Mouse (Mus musculus) CH12.LX (cell line): ENCODE data around the gene Pam. TPM values are rescaled to one million over a fixed set of nuclear protein-coding genes. Genes with fewer than 3 reads are reported as not detected.

Source experiments
- DNase-seq: peaks from one replicate; pipeline ENCODE4 v3.0.0-alpha.2; 2013; ENCODE audit errors: extremely low read depth
- H3K27ac ChIP-seq: 2 replicates; pipeline ENCODE4 v1.5.1; 2012; ENCODE audit warnings: low read depth, mild to moderate bottlenecking, control low read depth, moderate library complexity; ENCODE audit not compliant: insufficient read depth
- H3K27me3 ChIP-seq: replicated peaks from 2 replicates; pipeline ENCODE3; 2012; ENCODE audit warnings: inconsistent platforms
- H3K36me3 ChIP-seq, 2 experiments: replicated peaks in 1 of 2; 2 replicates each; pipeline versions ENCODE3 to v1.6.1; 2012; ENCODE audit warnings: inconsistent platforms in 1 of 2, low read length in 1 of 2, mild to moderate bottlenecking in 1 of 2, mixed read lengths in 1 of 2, moderate library complexity in 1 of 2; ENCODE audit not compliant: control insufficient read depth in 1 of 2, insufficient read depth in 1 of 2
- H3K4me1 ChIP-seq, 2 experiments: 2 replicates each; pipeline ENCODE4 v1.6.1; 2012; ENCODE audit warnings: inconsistent platforms in 1 of 2, moderate library complexity in 1 of 2; ENCODE audit not compliant: insufficient read depth in 2 of 2, control insufficient read depth in 1 of 2
- H3K4me2 ChIP-seq: 2 replicates; pipeline ENCODE4 v1.6.1; 2012; ENCODE audit warnings: low read depth, mild to moderate bottlenecking, control low read depth; ENCODE audit not compliant: poor library complexity, insufficient read depth, severe bottlenecking
- H3K4me3 ChIP-seq, 3 experiments: fragments of 150-350 bp in 1 of 3; sonication (generic) in 1 of 3; replicated peaks in 1 of 3; 2 replicates each; pipeline versions ENCODE3 to v1.5.1; 2011 to 2012; ENCODE audit warnings: low read depth in 2 of 3, low read length in 2 of 3, mild to moderate bottlenecking in 2 of 3, moderate library complexity in 2 of 3, control low read depth in 1 of 3, improper control_type of control experiment in 1 of 3, inconsistent platforms in 1 of 3, mixed read lengths in 1 of 3; ENCODE audit not compliant: poor library complexity in 1 of 3
- H3K79me2 ChIP-seq: replicated peaks from 2 replicates; pipeline ENCODE4 v1.6.1; 2012; ENCODE audit warnings: mild to moderate bottlenecking, moderate library complexity; ENCODE audit not compliant: control insufficient read depth, poor library complexity, insufficient read depth, severe bottlenecking; ENCODE audit errors: extremely low read depth
- H3K9ac ChIP-seq: 2 replicates; pipeline ENCODE4 v1.6.1; 2012; ENCODE audit warnings: low read depth, mild to moderate bottlenecking, control low read depth, moderate library complexity; ENCODE audit not compliant: insufficient read depth
- H3K9me3 ChIP-seq: replicated peaks from 2 replicates; pipeline ENCODE3; 2012; ENCODE audit warnings: low read length, inconsistent platforms, mixed read lengths
- BHLHE40 ChIP-seq: IDR thresholded peaks from 2 replicates; pipeline ENCODE4 v1.6.1; 2011; ENCODE audit warnings: mild to moderate bottlenecking, low read depth, low read length, improper control_type of control experiment
- CHD1 ChIP-seq: IDR thresholded peaks from 2 replicates; pipeline ENCODE4 v1.6.1; 2012; ENCODE audit warnings: low read depth, low read length, improper control_type of control experiment, inconsistent platforms
- CHD2 ChIP-seq: IDR thresholded peaks from 2 replicates; pipeline ENCODE4 v1.6.1; 2011; ENCODE audit warnings: low read length, improper control_type of control experiment
- CTCF ChIP-seq, 2 experiments: IDR thresholded peaks in 1 of 2; conservative IDR thresholded peaks in 1 of 2; 2 replicates each; pipeline ENCODE4 v1.5.1; 2011 to 2012; ENCODE audit warnings: low read depth in 2 of 2, low read length in 2 of 2, improper control_type of control experiment in 1 of 2, inconsistent platforms in 1 of 2, mild to moderate bottlenecking in 1 of 2, moderate library complexity in 1 of 2
- E2F4 ChIP-seq: IDR thresholded peaks from 2 replicates; pipeline ENCODE4 v1.6.1; 2011; ENCODE audit warnings: low read depth, low read length, improper control_type of control experiment; ENCODE audit not compliant: insufficient replicate concordance
- ELF1 ChIP-seq: IDR thresholded peaks from 2 replicates; pipeline ENCODE4 v1.6.1; 2014; ENCODE audit warnings: low read depth, mild to moderate bottlenecking, inconsistent platforms, low read length, improper control_type of control experiment
- EP300 ChIP-seq: IDR thresholded peaks from 2 replicates; pipeline ENCODE4 v1.6.1; 2011; ENCODE audit warnings: low read length, improper control_type of control experiment
- ETS1 ChIP-seq: conservative IDR thresholded peaks from 2 replicates; pipeline ENCODE4 v1.6.1; 2012; ENCODE audit warnings: low read depth, mild to moderate bottlenecking, inconsistent platforms, low read length, improper control_type of control experiment, moderate library complexity
- GABPA ChIP-seq: IDR thresholded peaks from 2 replicates; pipeline ENCODE4 v1.6.1; 2012; ENCODE audit warnings: low read depth, low read length, improper control_type of control experiment, inconsistent platforms; ENCODE audit not compliant: insufficient replicate concordance
- HCFC1 ChIP-seq: IDR thresholded peaks from 2 replicates; pipeline ENCODE4 v1.6.1; 2012; ENCODE audit warnings: low read depth, mild to moderate bottlenecking, inconsistent platforms, low read length, improper control_type of control experiment
- IRF4 ChIP-seq: IDR thresholded peaks from 2 replicates; pipeline ENCODE4 v1.6.1; 2014; ENCODE audit warnings: low read depth, mild to moderate bottlenecking, inconsistent platforms, low read length, improper control_type of control experiment
- JUN ChIP-seq: IDR thresholded peaks from 2 replicates; pipeline ENCODE4 v1.6.1; 2011; ENCODE audit warnings: low read depth, mild to moderate bottlenecking, low read length, improper control_type of control experiment, moderate library complexity; ENCODE audit not compliant: insufficient read depth
- JUND ChIP-seq: conservative IDR thresholded peaks from 2 replicates; pipeline ENCODE4 v1.6.1; 2011; ENCODE audit warnings: low read depth, low read length, improper control_type of control experiment
- KAT2A ChIP-seq: IDR thresholded peaks from 2 replicates; pipeline ENCODE4 v1.6.1; 2012; ENCODE audit warnings: low read length, improper control_type of control experiment, inconsistent platforms; ENCODE audit not compliant: insufficient replicate concordance
- MAFK ChIP-seq: IDR thresholded peaks from 2 replicates; pipeline ENCODE4 v1.6.1; 2011; ENCODE audit warnings: low read length, improper control_type of control experiment; ENCODE audit not compliant: insufficient replicate concordance
- MAZ ChIP-seq: IDR thresholded peaks from 2 replicates; pipeline ENCODE4 v1.6.1; 2012; ENCODE audit warnings: low read depth, mild to moderate bottlenecking, inconsistent platforms, low read length, improper control_type of control experiment, moderate library complexity
- MEF2A ChIP-seq: IDR thresholded peaks from 2 replicates; pipeline ENCODE4 v1.6.1; 2014; ENCODE audit warnings: low read depth, mild to moderate bottlenecking, inconsistent platforms, low read length, improper control_type of control experiment, borderline replicate concordance
- MXI1 ChIP-seq: IDR thresholded peaks from 2 replicates; pipeline ENCODE4 v1.6.1; 2011; ENCODE audit warnings: mild to moderate bottlenecking, low read depth, low read length, improper control_type of control experiment
- MYC ChIP-seq: IDR thresholded peaks from 2 replicates; pipeline ENCODE4 v1.6.1; 2011; ENCODE audit warnings: low read depth, mild to moderate bottlenecking, improper control_type of control experiment, low read length
- NRF1 ChIP-seq: IDR thresholded peaks from 2 replicates; pipeline ENCODE4 v1.6.1; 2014; ENCODE audit warnings: low read depth, mild to moderate bottlenecking, inconsistent platforms, low read length, improper control_type of control experiment, moderate library complexity
- PAX5 ChIP-seq: IDR thresholded peaks from 2 replicates; pipeline ENCODE4 v1.6.1; 2012; ENCODE audit warnings: low read length, inconsistent platforms, mixed read lengths
- POLR2A ChIP-seq: IDR thresholded peaks from 2 replicates; pipeline ENCODE4 v1.6.1; 2011; ENCODE audit warnings: low read depth, mild to moderate bottlenecking, improper control_type of control experiment, low read length
- POLR2AphosphoS2 ChIP-seq: IDR thresholded peaks from 2 replicates; pipeline ENCODE4 v1.6.1; 2011; ENCODE audit warnings: low read depth, low read length, improper control_type of control experiment
- RAD21 ChIP-seq: IDR thresholded peaks from 2 replicates; pipeline ENCODE4 v1.6.1; 2011; ENCODE audit warnings: low read depth, mild to moderate bottlenecking, low read length, improper control_type of control experiment, moderate library complexity
- RCOR1 ChIP-seq: conservative IDR thresholded peaks from 2 replicates; pipeline ENCODE4 v1.6.1; 2012; ENCODE audit warnings: low read depth, mild to moderate bottlenecking, inconsistent platforms, low read length, improper control_type of control experiment
- SIN3A ChIP-seq: IDR thresholded peaks from 2 replicates; pipeline ENCODE4 v1.6.1; 2012; ENCODE audit warnings: low read length, improper control_type of control experiment, inconsistent platforms
- TBP ChIP-seq: conservative IDR thresholded peaks from 2 replicates; pipeline ENCODE4 v1.6.1; 2011; ENCODE audit warnings: low read depth, low read length, improper control_type of control experiment
- TCF12 ChIP-seq: IDR thresholded peaks from 2 replicates; pipeline ENCODE4 v1.6.1; 2014; ENCODE audit warnings: low read depth, mild to moderate bottlenecking, inconsistent platforms, low read length, improper control_type of control experiment
- UBTF ChIP-seq: IDR thresholded peaks from 2 replicates; pipeline ENCODE4 v1.6.1; 2012; ENCODE audit warnings: low read depth, mild to moderate bottlenecking, inconsistent platforms, low read length, improper control_type of control experiment, moderate library complexity
- USF1 ChIP-seq: IDR thresholded peaks from 2 replicates; pipeline ENCODE4 v1.6.1; 2014; ENCODE audit warnings: low read depth, mild to moderate bottlenecking, inconsistent platforms, low read length, improper control_type of control experiment
- USF2 ChIP-seq: conservative IDR thresholded peaks from 2 replicates; pipeline ENCODE4 v1.6.1; 2011; ENCODE audit warnings: low read depth, low read length, improper control_type of control experiment
- ZC3H11A ChIP-seq: IDR thresholded peaks from 2 replicates; pipeline ENCODE4 v1.6.1; 2012; ENCODE audit warnings: low read depth, mild to moderate bottlenecking, inconsistent platforms, low read length, improper control_type of control experiment
- ZMIZ1 ChIP-seq: IDR thresholded peaks from 2 replicates; pipeline ENCODE4 v1.6.1; 2012; ENCODE audit warnings: low read depth, mild to moderate bottlenecking, inconsistent platforms, low read length, improper control_type of control experiment
- ZNF384 ChIP-seq: IDR thresholded peaks from 2 replicates; pipeline ENCODE4 v1.6.1; 2012; ENCODE audit warnings: low read depth, low read length, improper control_type of control experiment, inconsistent platforms
- dilution Hi-C: fragments of 300-500 bp; cut with MboI; formaldehyde crosslinking; loops from 2 replicates; pipeline ENCODE4 v1.14.3; 2020; ENCODE audit warnings: low sequenced_read_pairs; ENCODE audit not compliant: extremely low pct_unique_long_range_greater_than_20kb, extremely low pct_ligation_motif_present
- in situ Hi-C: fragments of 300-500 bp; cut with MboI; formaldehyde crosslinking; loops from 3 replicates; pipeline ENCODE4 v1.14.3; 2019; ENCODE audit warnings: low sequenced_read_pairs, low pct_ligation_motif_present, low pct_unique_long_range_greater_than_20kb, mixed read lengths
- polyA plus RNA-seq: library from polyadenylated mRNA; unstranded; fragments of >175 nt; gene quantifications from 2 replicates; pipeline ENCODE4 v1.2.1, GENCODE M21; 2012; ENCODE audit warnings: low read depth; ENCODE audit not compliant: insufficient read length
- total RNA-seq, 2 experiments: library from RNA; depleted of rRNA; stranded (reverse); fragments of 300-350 nt in 1 of 2; fragments of >200 nt in 1 of 2; gene quantifications; 2 replicates each; pipeline ENCODE4 v1.2.3; 2012 to 2014

Pam gene
- total and polyA plus RNA-seq, 3 experiments: 0.24 TPM; not detected in 2

GRCm38 (mm10) chr1:97784928-97785327 is 310.5 kb downstream of the Pam start:
- in situ Hi-C loops: no loop called here
- H3K27ac ChIP-seq: no peak overlapping the region
- peaks cover 0 to 13% of the 10 kb centered on the region in 2 experiments for H3K36me3 ChIP-seq

GRCm38 (mm10) chr1:97781674-97782073 is 313.8 kb downstream of the Pam start:
- no peaks in the 10 kb centered on the region for H3K79me2 ChIP-seq
- DNase-seq: peak; percentile 45
- H3K27me3 ChIP-seq: no peaks in the 10 kb centered on the region
- in situ Hi-C loops: no loop called here
- dilution Hi-C loops: no loop called here
- no peaks in the 10 kb centered on the region for H3K9me3 ChIP-seq
- no peak overlapping the region for H3K4me3 ChIP-seq
- H3K27ac ChIP-seq: no peak overlapping the region
- H3K4me2 ChIP-seq: no peak overlapping the region
- H3K4me1 ChIP-seq: peaks cover 3 to 8% of the 10 kb centered on the region in 2 experiments; a peak in 3 of 4 replicates
- H3K36me3 ChIP-seq: peaks cover 2 to 21% of the 10 kb centered on the region in 2 experiments
- H3K9ac ChIP-seq: no peak overlapping the region
- TF ChIP-seq ZC3H11A: no peak
- peak; percentile 78 for TF ChIP-seq MEF2A
- no peak for TF ChIP-seq POLR2AphosphoS2
- TF ChIP-seq IRF4: peak; percentile 80
- no peak for TF ChIP-seq TBP
- peak; percentile 52 for TF ChIP-seq JUN
- no peak for TF ChIP-seq GABPA
- TF ChIP-seq KAT2A: no peak
- no peak for TF ChIP-seq HCFC1
- TF ChIP-seq JUND: peak; percentile 82
- no peak for TF ChIP-seq CTCF (conservative IDR thresholded peaks at IDR 0.05 in 1 of 2, IDR thresholded peaks at IDR 0.05 in 1 of 2; ENCODE audit: low read depth in 2 of 2, low read length in 2 of 2)
- peak; percentile 86 for TF ChIP-seq ZNF384
- TF ChIP-seq MAFK: peak; percentile 57; the same call in 1 of the 2 replicates
- TF ChIP-seq ELF1: no peak
- no peak for TF ChIP-seq POLR2A
- TF ChIP-seq PAX5: no peak
- no peak for TF ChIP-seq MXI1
- no peak for TF ChIP-seq CHD1
- TF ChIP-seq UBTF: no peak
- no peak for TF ChIP-seq RAD21
- no peak for TF ChIP-seq E2F4
- peak; percentile 25; the same call in 1 of the 2 replicates for TF ChIP-seq SIN3A
- TF ChIP-seq ZMIZ1: no peak
- TF ChIP-seq MAZ: no peak
- TF ChIP-seq CHD2: no peak
- TF ChIP-seq USF2: no peak
- peak; percentile 84 for TF ChIP-seq EP300
- 0 out of 2 replicates have a peak, but pooled peaks have one; percentile 43 for TF ChIP-seq TCF12
- TF ChIP-seq NRF1: no peak
- no peak for TF ChIP-seq BHLHE40
- TF ChIP-seq USF1: no peak
- TF ChIP-seq RCOR1: no peak
- peak; percentile 66 for TF ChIP-seq ETS1
- peak; percentile 55; the same call in 1 of the 2 replicates for TF ChIP-seq MYC

More at GRCm38 (mm10) chr1:97784928-97785327, 310.5 kb downstream of the Pam start:
- Histone ChIP-seq H3K4me3 (no peak overlapping the region), H3K9ac (no peak overlapping the region)
- dilution Hi-C loops: no loop called here
- no peak for TF ChIP-seq ZC3H11A
- TF ChIP-seq, all 38 proteins: peak for 0
- no peak overlapping the region for H3K4me2 ChIP-seq
- no peak for DNase-seq
- H3K79me2 ChIP-seq: no peaks in the 10 kb centered on the region
- peaks cover 3 to 8% of the 10 kb centered on the region in 2 experiments; a peak in 3 of 4 replicates for H3K4me1 ChIP-seq
- no peaks in the 10 kb centered on the region for H3K27me3 ChIP-seq
- no peaks in the 10 kb centered on the region for H3K9me3 ChIP-seq
